8 mouse cellular contexts compared by ENCODE assay signal in genomic region chr2:156614258-156614556, GRCm38 (mm10). TPM values are rescaled to one million over a fixed set of nuclear protein-coding genes. Genes with fewer than 3 reads are reported as not detected.
DNase-seq lines count a peak whose midpoint lies in the region; ATAC-seq lines count a peak whose summit lies in the region.

No protein-coding gene starts in this region.

- peaks cover 7% of the 10 kb centered on the region for H3K4me1 ChIP-seq in forebrain, embryonic 11.5 days (replicated peaks; ENCODE audit: control insufficient read depth, insufficient read depth, low read length)
- H3K4me1 ChIP-seq in liver, embryonic 12.5 days = peaks cover 15% of the 10 kb centered on the region

- no peaks in the 10 kb centered on the region for H3K36me3 ChIP-seq in forebrain, embryonic 11.5 days (ENCODE audit: control insufficient read depth, insufficient read depth, low read length)
- H3K36me3 ChIP-seq in liver, embryonic 12.5 days = no peaks in the 10 kb centered on the region

- peak overlapping the region; percentile 100 for H3K4me2 ChIP-seq in forebrain, embryonic 11.5 days (ENCODE audit: low read depth, low read length, severe bottlenecking)
- H3K4me2 ChIP-seq in liver, embryonic 12.5 days = peak overlapping the region; percentile 73

- H3K9me3 ChIP-seq in forebrain, embryonic 11.5 days (ENCODE audit: control insufficient read depth, low read length) = no peaks in the 10 kb centered on the region
- no peaks in the 10 kb centered on the region for H3K9me3 ChIP-seq in liver, embryonic 12.5 days (replicated peaks)

- peak overlapping the region; percentile 69 for H3K4me3 ChIP-seq in forebrain, embryonic 11.5 days (ENCODE audit: low read depth, low read length)
- H3K4me3 ChIP-seq in liver, embryonic 12.5 days = peak overlapping the region; percentile 55

- intact Hi-C loops in left cerebral cortex, postnatal 36 days (cut with DNase I) = loop anchor here (5.0 kb wide), 1 partner anchor 53 kb away; no protein-coding TSS in a partner anchor

- DNase-seq in left cerebral cortex, postnatal 36 days (ENCODE audit: low spot score in 2 of 2) = peak; percentile 30 to 55
- no peak for DNase-seq in left cerebral cortex, adult 8-10 months (ENCODE audit: low spot score in 2 of 2)
- peak; percentile 46 for DNase-seq in cerebellum, adult 8-10 months
- DNase-seq in forebrain, embryonic 11.5 days (ENCODE audit: low spot score) = no peak
- DNase-seq in spleen, adult 18-20 months = no peak
- no peak for DNase-seq in adrenal gland, postnatal 14 days
- no peak for DNase-seq in yolk sac, embryonic 10.5 days (ENCODE audit: low spot score)

- peak overlapping the region; percentile 66 for H3K9ac ChIP-seq in forebrain, embryonic 11.5 days (ENCODE audit: low read length)
- no peak overlapping the region for H3K9ac ChIP-seq in liver, embryonic 12.5 days

- no peak overlapping the region; the same call in 1 of the 2 replicates for H3K27ac ChIP-seq in forebrain, embryonic 11.5 days (ENCODE audit: low read depth, low read length)
- no peak overlapping the region for H3K27ac ChIP-seq in liver, embryonic 12.5 days

- peaks cover 22% of the 10 kb centered on the region for H3K27me3 ChIP-seq in forebrain, embryonic 11.5 days (ENCODE audit: control insufficient read depth, insufficient read depth, low read length)
- peaks cover 95% of the 10 kb centered on the region for H3K27me3 ChIP-seq in liver, embryonic 12.5 days (replicated peaks)

- under 1% methylated on average over 18 of the region's 18 CpGs for WGBS in forebrain, embryonic 11.5 days
- 2% methylated on average over 18 of the region's 18 CpGs for WGBS in liver, embryonic 12.5 days (ENCODE audit: insufficient replicate concordance)

- ATAC-seq in forebrain, embryonic 11.5 days (replicated peaks; ENCODE audit: low FRiP score) = peak; percentile 48
- no peak for ATAC-seq in liver, embryonic 12.5 days

RNA-seq across cellular contexts. Expression of gene Dlgap4, which starts 0.7 kb away (rescaled TPM):
- total RNA-seq in left cerebral cortex, postnatal 36 days (2021) = 100 to 1,000 TPM; 224 to 241 TPM
- total RNA-seq in left cerebral cortex, adult 8-10 months (2022) = 100 to 1,000 TPM; 201 to 218 (median 204) TPM
- polyA plus RNA-seq in forebrain, embryonic 11.5 days (2014; fragmentation: Nextera tagmentation; extraction: Ambion mirVana) = 140 and 163 TPM in 2 replicates
- 24.5 and 28.7 TPM in 2 replicates for polyA plus RNA-seq in liver, embryonic 12.5 days (2016; fragmentation: Nextera tagmentation; extraction: Ambion mirVana)
- total RNA-seq in adrenal gland, postnatal 14 days (2021) = 39.3 and 51.3 TPM in 2 replicates

Comparison
In these comparisons a context has a peak if more than half of its experiments do, and no peak if none do; other contexts are left out.
1. DNase-seq: peak in left cerebral cortex, postnatal 36 days (2 of 2) and cerebellum, adult 8-10 months (single experiment); none in left cerebral cortex, adult 8-10 months (0 of 2), forebrain, embryonic 11.5 days (single experiment), spleen, adult 18-20 months (0 of 2), adrenal gland, postnatal 14 days (single experiment) and yolk sac, embryonic 10.5 days (single experiment).